Mouse (Mus musculus) c-Kit-positive CD71-negative TER-119-negative erythroid progenitor cells, embryonic 14.5 days (primary cell): ENCODE measurements around the gene Asap2.

ENCODE experiments used
- DNase-seq: peaks from one replicate; pipeline ENCODE4 v3.0.0-alpha.2; 2013; ENCODE audit warnings: low read depth

The Asap2 gene

DNA sequence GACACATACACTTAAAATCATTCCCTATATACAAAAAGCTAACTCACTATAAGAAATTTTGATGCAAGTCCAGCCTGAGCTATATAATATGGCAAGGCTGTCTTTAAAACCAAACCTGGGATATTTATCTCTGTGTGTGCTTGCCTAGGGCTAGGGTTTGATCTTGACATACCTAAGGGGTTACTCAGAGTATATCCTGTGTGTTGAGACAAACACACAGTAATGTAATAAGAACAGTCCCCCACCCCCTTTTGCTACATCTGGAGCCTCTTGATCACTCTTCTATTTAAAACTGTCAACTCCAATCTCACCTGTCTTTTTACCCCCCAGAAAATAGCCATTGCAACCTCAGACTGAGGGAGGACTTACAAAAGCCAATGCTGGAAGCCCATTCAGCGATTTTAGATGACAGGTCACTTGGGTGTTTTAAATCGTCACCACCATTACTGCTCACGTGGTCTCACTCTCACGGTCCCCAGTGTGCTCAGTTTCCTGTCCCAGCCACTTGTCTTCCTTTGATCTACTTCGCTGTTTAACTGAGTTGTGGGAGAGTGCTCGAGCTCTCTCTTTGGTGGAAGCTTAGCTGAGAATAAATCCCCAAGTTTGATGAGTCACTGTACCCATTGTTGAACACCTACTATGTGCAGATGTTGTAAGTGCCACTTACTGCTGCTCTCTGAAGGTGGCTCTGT, 176.8 kb downstream of the Asap2 start:
- DNase-seq, result no peak

DNA sequence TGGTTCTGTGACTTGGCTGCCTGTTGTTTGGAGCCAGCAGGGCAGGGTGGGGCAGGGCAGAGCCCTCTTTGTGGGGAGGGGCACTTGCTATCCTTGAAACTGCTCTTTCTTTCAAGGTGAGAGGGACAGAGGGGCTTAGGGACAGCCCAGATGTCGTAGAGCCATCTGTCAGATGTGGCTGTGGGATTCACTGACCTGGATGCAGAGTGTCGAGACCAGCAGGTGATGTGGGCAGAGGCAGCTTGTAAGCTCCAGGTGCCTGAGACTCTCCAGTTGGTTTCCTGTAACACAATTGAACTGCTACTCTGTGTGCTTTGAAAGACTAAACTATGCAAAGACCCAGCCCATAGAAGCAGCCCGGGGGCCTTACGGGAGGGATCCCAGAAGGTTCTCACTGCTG, 177.5 kb downstream of the Asap2 start:
- DNase-seq, result no peak

DNA sequence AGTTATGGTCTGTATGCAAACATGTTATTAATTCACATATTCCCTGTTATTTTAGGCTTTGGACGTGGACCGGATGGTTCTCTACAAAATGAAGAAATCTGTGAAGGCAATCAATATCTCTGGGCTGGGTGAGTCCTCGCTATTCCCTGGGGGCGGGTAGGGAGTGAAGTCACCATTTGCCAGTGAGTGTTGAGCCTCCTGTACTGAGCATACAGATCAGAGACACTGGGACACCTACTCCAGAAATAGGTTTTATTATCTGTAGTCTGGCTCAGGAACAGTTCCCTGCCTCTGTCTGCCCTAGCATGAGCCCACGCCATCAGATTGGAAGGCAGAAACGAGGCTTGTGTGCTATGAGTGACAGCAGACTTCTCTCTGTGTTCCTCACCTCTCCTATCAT, 177.9 kb downstream of the Asap2 start:
- DNase-seq, result no peak

DNA sequence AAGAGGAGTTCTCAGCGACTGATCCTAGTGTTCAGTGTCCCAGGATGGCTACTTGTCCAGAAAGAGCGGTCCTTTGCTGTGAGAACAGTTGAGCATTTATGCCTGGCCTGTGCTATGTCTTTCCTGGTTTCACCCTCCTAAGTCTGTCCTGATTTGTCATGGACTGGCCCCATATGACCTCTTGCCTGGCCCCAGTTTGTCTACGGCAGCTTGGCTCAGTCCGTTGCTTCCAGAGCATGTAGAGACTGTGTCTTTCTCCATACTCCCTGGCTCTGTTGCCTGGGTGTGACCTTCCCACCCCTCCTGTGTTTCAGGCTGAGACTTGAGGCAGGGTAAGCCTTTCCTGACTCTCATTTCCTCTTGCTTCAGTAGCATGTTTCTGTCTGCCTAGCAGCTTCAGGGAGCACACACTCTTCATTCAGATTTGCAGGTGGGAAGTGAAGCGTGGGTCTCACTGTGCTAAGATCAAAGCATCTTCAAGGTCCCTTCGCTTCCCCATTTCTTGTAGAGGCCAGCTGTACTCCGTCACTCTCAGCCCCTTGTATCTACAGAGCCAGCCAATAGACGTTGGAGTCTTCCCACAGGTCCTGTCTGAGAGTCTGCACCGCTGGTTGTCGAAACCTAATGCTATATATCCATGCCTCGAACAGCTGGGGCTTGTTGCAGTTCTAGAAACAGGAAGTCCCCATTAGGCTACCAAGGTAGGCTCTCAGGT, 181.7 kb downstream of the Asap2 start:
- no peak for DNase-seq

DNA sequence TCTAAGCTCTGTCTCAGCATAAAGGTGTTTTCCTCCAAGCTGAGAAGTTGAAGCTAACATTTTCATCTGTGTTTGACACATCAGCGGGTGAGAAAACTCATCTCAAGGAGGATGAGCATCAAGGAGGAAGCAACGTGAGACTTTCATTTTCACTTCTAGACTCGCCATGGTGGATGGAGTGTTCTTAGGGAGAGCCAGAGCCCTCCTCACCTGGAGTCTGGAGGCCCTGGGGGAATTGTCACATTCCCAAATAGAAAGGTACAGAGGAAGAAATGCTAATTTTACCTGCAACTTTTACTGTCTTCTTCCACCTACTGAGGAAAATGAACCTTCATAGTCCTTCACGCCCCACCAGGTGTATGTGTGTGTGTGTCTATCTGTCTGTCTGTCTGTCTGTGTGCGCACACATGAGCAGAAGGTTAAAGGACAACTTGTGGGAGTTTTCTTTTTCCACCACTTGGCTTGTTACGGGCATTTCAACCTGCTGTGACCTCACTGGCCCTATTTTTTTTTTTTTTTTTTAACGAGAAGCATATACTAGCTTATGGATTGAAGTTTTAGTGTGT, 183.7 kb downstream of the Asap2 start:
- DNase-seq, result no peak

DNA sequence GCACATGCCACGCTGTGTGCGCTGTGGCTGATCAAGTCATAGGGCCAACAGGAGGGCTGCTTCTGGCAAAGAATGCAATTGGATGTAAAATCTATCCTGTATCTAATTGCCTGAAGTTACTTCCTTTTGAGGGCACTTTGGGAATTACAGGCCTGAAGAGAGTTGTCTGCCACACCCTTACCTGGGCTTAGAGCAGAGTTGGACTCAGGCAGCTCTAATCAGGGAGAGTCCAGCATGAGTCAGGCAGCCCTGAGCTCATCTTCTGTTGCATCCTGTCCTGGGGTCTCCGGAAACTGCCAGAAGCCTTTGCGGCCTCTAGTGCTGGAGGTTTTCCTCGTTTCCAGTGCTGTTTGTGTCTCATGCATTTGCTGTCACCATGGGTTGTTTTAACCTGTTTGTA, 186.1 kb downstream of the Asap2 start:
- no peak for DNase-seq

DNA sequence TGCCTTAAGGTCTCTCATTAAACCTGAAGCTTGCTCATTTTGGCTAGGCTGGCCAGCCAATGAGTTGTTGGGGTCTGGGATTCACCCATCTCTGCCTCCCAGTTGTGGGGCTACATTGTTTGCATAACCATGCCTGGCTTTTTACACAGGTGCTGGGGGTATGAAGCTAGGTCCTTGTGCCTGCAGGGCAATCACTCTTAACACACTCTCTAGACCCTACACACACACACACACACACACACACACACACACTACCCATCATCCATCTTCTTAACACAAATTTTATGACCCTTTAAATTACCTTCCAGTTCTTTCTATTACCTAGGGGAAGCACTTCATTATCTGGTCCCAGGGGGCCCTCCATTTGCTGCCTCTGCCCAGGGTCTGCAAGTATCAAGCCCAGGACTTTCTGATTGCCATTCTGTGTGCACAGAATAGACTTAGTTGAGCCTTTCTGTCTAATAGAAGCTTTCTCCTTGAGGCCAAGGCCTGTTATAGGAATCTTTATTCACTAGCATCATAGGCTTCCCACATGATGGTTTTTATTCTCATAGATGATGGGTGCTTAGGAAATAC, 187.0 kb downstream of the Asap2 start:
- DNase-seq, result no peak

DNA sequence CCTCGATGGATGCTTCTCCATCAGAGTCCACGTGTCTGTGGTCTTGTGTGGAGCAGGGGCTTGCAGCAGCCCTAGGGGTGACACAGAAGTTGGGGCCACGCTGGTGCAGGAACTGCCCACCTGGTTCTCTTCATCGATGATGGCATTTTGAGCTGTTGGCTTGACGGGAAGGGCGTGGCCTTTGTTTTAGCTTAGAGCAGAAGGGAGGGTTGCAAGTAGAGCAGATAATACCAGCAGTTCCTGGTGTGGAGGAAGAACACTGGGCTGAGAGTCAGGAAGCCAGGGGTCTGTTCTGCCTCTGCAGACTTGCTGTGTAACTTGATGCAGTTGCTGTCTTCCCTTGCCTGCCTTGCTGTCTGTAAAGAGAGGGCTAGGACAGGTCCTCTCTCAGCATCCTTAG, 189.8 kb downstream of the Asap2 start:
- DNase-seq, result no peak

DNA sequence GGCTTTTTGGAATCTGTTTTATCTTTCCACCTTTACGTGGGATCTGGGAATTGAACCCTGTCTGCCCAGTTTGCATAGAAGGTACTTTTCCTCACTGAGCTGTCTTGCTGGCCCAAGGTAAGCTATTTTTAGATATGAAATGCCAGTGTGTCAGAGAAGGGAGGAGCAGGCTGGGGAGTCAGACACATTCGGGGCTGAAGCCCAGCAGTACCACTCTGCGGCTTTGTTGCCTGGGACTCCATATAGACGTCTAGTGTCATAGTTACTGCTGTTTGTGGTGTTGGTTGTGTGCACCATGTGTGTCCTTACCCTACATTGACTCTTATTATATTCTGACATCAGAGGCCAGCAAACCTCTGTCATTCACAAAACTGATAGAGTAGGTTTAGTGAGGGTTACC, 192.5 kb downstream of the Asap2 start:
- DNase-seq, result no peak

DNA sequence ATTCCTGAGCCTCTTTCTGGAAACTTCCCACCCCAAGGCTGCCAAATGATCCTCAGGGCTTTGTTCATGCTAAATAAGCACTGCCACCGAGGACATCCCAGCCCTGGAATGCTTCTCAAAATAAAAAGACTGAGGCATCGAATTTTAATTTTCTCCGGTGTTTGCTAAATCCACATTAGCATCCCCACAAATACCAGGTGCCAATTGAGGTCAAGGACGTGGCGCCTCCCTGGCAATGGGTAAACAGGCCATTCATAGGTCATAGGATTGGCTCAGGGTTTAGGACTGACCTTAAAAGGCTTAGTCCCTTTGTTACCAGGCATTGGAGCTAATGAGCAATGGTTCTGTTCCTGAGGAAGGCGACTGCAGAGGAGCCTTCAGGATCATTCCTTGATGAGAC, 193.1 kb downstream of the Asap2 start:
- no peak for DNase-seq

DNA sequence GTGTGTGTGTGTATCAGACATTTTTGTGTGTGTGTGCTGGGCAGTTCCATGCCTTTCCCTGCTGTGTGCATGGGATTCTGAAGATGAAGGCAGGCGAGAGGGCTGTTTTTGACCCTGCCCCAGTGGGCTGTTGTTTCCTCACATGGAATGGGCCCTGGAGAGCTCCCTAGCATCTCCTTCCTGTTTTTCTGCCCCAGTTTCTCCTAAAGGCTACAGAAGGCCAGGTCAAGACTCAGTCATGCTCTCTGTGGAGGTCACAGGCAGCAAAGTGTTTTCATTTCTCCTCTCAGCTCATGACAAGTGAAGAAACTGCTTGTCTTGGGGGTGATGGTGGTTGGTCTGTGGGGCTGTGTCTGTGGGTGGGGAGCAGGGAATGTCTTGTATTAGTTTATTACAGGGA, 195.9 kb downstream of the Asap2 start:
- no peak for DNase-seq

DNA sequence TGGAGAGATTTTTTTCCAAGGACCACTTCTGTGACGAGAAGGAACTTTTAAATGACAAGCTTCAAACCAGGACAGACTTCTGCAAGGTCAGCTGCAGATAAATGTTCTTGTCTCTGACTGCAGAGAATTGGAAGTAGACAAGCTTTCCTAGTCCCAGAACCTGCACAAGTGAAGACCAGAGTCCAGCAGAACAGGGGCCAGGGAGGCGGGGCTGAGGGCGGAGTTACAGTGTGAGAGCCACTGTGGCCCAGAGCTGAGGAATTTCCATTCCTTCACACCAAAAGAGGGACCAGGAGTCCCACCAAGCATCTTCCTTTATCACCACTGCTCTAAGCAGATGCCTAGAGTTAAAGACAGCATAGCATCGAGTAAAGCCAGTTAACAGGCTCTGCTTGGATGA, 198.6 kb downstream of the Asap2 start:
- no peak for DNase-seq

DNA sequence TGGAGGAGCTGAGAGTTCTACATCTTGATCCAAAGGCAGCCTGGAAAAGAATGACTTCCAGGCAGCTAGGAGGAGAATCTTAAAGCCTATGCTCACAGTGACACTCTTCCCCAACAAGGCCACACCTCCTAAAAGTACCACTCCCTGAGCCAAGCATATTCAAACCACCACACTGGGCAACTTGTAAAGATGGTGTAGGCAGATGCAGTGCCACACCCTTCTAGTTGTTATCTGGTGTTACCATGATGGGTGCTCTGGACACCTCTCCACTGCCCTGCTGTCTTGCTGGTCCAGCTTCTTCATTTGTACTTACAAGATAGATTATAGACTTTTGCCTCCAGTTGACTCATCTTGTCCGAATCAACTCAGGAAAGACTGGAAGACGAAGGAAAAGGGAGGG, 201.3 kb downstream of the Asap2 start:
- DNase-seq, result no peak

DNA sequence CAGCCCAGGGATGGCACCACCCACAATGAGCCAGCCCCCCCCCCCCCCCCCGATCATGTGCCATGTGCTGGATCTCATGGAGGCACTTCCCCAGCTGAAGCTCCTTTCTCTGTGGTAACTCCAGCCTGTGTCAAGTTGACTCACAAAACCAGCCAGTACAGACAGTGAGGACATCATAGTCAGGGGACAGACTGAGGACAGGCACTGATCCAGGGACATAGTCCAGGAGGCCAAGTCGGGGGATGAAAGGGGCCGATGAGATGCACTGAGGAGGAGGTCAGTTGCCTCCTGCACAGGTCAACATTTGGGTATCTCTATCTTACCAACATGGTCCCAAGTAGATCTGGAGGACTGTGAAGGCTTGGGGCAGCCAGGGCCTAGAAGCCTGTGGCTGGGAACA, 205.2 kb downstream of the Asap2 start:
- DNase-seq, result no peak

DNA sequence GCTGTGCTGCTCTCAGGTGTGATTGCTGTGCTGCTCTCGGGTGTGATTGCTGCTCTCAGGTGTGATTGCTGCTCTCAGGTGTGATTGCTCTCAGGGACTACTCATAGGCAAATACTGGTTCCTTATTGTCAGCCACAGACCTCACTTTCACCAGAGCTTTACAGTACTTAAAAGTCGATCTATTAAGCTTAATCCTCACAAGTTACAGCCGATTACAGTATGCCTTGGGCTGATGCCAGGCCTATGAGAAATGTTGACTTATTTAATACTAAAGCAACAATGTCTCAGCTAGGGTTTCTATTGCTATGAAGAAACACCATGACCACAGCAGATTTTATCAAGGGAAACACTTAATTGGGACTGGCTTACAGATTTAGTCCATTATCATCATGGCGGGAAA, 206.2 kb downstream of the Asap2 start:
- no peak for DNase-seq

DNA sequence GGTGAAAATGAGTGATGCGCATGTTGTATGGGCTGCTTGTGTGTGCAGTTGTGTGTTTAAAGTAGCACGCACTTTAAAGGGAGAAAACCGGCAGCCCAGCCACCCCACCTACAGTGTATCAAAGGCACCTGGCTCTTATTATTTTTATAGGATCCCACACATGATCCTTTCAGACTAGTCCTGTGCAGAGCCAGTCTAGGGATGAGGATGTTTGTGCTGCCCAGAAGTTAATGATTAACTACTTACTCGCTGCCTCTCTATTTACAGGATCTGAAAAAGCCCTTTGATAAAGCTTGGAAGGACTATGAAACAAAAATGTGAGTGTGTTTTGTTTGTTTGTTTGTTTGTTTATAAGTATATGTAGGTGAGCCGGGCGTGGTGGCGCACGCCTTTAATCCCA, 210.4 kb downstream of the Asap2 start:
- no peak for DNase-seq

DNA sequence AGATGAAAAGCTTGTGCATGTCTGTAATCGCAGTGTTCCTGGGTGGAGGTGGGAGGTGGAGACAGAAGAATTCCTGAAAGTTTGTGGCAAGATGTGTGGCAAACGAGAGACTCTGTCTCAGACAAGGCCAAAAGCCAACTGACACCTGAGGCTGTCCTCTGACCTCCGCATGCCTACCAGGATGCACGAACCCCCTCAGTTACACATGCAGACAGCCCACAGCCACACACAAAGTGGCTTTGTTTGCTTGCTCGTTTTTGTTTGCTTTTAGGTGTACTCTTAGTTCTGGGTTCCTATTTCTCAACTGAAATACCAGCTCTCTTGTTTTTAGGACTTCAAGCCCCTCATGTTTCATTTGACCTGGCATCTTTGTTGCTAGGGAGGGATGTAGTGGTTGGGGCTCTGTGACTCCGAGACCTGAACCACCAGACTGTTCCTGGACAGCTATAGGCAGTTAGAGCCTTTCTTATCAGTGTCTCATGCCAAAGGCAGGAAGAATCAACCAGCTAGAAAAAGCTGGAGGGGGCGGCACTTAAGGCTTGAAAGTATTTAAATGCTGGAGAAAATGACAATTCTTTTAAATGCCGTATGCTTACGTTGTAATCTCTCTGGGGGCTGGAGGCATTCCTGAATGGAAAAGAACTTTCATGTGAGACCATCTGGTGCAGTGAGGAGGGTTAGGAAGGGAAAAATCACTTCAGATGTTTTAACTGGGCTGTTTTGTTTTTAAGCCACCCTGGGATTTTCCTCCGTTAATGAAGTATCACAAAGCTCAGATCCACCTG, 211.4 kb downstream of the Asap2 start:
- DNase-seq, result no peak

DNA sequence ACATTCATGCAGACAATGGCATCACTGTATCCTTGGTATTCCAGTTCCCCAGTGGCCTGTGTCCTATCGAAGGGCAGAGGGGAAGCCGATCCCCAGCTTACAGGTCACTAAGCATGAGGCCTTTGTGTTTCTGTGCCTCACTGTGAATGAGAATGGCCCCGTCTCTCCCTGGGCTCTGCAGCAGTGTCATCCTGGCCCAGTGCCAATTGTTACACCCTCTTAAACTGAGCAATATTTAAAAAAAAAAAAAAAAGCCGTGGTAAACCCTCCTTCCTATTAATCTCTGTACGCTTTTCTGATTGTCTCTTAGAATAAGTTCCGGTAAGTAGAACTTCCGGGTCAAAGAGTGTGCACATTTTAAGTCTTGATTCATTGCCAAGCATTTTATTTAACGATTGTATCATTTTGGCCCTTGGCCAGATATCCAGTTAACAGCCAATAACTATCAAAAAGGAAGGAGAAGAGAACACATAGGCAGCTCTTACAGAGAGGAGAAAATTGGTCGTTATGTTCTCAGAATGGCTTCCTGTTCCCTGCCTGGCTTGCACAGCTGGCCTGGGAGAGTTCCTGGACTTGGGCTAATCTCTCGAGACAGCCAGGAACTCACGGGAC, 214.5 kb downstream of the Asap2 start:
- no peak for DNase-seq

DNA sequence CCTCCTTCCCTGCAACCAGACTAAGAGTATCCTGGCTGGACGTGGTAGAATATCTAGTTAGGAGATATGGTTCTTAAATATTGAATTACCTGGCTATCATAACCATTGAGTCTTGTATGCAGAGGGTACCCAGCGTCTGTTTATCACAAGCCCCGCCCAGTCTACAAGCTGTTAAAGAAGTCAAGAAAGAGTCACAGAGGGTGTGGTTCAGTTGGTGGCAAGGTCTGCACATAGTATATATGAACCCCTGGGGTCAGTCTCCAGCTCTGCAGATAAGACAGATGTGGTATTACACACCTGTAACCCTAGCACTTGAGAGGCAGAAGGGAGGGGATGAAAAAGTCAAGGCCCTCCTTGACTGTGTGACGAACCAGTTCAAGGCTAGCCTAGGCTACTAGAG, 215.5 kb downstream of the Asap2 start:
- DNase-seq, result no peak

DNA sequence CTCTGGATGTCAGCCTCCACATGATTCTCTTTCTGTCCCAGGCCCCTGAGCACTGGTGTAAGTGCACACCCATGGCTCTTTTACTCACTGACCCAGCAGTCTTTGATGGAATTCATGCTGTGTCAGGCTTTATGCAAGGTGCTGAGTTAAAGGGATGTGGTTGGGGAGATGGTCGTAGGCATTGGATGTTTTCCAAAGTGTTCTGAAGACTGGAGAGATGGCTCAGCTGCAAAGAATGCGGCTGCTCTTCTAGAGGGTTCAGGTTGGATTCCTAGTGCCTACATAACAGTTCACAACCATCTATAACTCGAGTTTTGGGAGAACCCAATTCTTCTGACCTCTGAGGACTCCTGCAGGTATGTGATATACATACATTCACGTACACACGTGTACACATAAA, 217.2 kb downstream of the Asap2 start:
- no peak for DNase-seq

DNA sequence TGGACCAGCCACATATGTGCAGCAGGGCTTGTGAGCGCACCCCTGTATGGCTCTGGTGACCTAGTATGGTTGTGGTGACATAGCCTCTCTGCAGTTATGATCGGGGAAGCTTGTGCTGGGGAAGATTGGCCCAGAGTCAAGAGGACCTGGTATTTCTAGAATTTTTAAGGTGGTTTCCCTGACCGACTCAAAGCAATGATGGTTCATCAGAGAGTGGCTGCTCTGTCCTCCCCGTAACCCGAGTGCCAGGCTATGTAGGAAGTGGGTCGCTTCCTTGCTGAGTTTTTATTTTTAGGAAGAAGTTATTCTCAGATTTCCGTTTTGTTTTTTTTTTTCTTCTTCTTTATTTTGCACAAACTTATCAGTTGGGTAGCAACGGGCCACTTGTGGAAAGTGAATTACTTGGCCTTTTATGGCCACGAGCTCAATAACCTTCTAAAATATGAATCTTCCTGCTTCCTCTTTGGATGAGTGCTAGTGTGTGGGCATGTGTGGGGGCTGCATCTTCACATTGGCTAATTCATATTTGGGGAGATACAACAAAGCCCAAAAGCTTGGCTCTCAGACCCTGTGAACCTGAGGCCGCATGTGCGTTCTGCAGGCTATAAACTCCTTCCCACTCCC, 218.0 kb downstream of the Asap2 start:
- no peak for DNase-seq

DNA sequence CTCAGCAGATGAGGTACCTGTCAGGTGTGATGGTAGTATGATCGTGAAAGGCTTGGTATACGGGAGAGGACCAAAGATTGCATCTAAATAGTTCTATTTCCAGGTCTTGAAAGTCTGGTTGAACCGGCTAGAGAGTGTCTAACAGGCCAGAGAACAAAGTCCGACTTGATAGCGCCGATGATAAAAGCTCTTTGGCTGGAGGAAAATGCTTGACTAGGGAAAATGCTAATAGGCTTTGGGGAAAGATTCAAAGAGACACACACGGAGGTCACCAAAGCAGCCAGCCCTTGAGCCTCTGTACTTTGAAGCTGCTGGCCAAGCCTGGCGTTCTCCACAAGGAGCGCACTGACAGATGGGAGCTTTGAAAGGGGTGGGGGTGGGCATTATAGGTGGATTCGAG, 219.0 kb downstream of the Asap2 start:
- DNase-seq, result no peak
